Comparison of ENCODE assay signal across 10 mouse cellular contexts in genomic region chr1:194641601-194642301, GRCm38 (mm10). TPM values are rescaled to one million over a fixed set of nuclear protein-coding genes. Genes with fewer than 3 reads are reported as not detected.
DNase-seq lines count a peak whose midpoint lies in the region; ATAC-seq lines count a peak whose summit lies in the region.
"Had no signal": no experiment of that assay in that cellular context is flagged by ENCODE, and none has a peak within 500 bp of the region (broad histone marks: within the 10 kb centered on the region; RNA-seq: fewer than 3 reads in every experiment).

No protein-coding gene starts in this region.

- H3K9ac ChIP-seq in hindbrain, embryonic 16.5 days (ENCODE audit: low read depth, low read length), result no peak overlapping the region
- peak overlapping the region; percentile 23; the same call in 1 of the 2 replicates for H3K9ac ChIP-seq in stomach, embryonic 16.5 days (ENCODE audit: low read length)
- H3K9ac ChIP-seq in liver, embryonic 12.5 days, result no peak overlapping the region
- H3K9ac ChIP-seq: midbrain, embryonic 12.5 days had no signal

- ATAC-seq in hindbrain, embryonic 16.5 days, result no peak
- ATAC-seq in stomach, embryonic 16.5 days (ENCODE audit: insufficient read depth, low FRiP score), result 0 out of 2 replicates have a peak, but pooled peaks have one; percentile 8
- ATAC-seq in liver, embryonic 12.5 days, result no peak

- no peaks in the 10 kb centered on the region for H3K9me3 ChIP-seq in hindbrain, embryonic 10.5 days
- no peaks in the 10 kb centered on the region for H3K9me3 ChIP-seq in hindbrain, embryonic 16.5 days (ENCODE audit: control insufficient read depth, low read length)
- H3K9me3 ChIP-seq in stomach, embryonic 16.5 days (replicated peaks; ENCODE audit: control insufficient read depth, low read length), result no peaks in the 10 kb centered on the region
- H3K9me3 ChIP-seq in liver, embryonic 12.5 days (replicated peaks), result no peaks in the 10 kb centered on the region
- H3K9me3 ChIP-seq: midbrain, embryonic 12.5 days had no signal

- peaks cover 36% of the 10 kb centered on the region for H3K36me3 ChIP-seq in hindbrain, embryonic 10.5 days
- 0 out of 2 replicates have a peak, but pooled peaks cover 4% of the 10 kb centered on the region for H3K36me3 ChIP-seq in hindbrain, embryonic 16.5 days (ENCODE audit: control insufficient read depth, insufficient read depth, low read length)
- peaks cover 11% of the 10 kb centered on the region for H3K36me3 ChIP-seq in stomach, embryonic 16.5 days (ENCODE audit: control insufficient read depth, insufficient read depth, low read length)
- peaks cover 14% of the 10 kb centered on the region for H3K36me3 ChIP-seq in liver, embryonic 12.5 days

- 64% methylated on average over 5 of the region's 5 CpGs for WGBS in hindbrain, embryonic 10.5 days
- 67% methylated on average over 5 of the region's 5 CpGs for WGBS in hindbrain, embryonic 16.5 days
- WGBS in stomach, embryonic 16.5 days, result 51% methylated on average over 5 of the region's 5 CpGs
- WGBS in liver, embryonic 12.5 days (ENCODE audit: insufficient replicate concordance), result 40% methylated on average over 5 of the region's 5 CpGs

- peaks cover 67% of the 10 kb centered on the region for H3K4me1 ChIP-seq in hindbrain, embryonic 10.5 days (replicated peaks)
- H3K4me1 ChIP-seq in hindbrain, embryonic 16.5 days (ENCODE audit: control insufficient read depth, insufficient read depth, low read depth, low read length), result peaks cover 20% of the 10 kb centered on the region
- peaks cover 12% of the 10 kb centered on the region for H3K4me1 ChIP-seq in stomach, embryonic 16.5 days (ENCODE audit: control insufficient read depth, insufficient read depth, low read length)
- H3K4me1 ChIP-seq in liver, embryonic 12.5 days, result 0 out of 2 replicates have a peak, but pooled peaks cover 7% of the 10 kb centered on the region

- H3K4me3 ChIP-seq in hindbrain, embryonic 10.5 days, result no peak overlapping the region
- H3K4me3 ChIP-seq in hindbrain, embryonic 16.5 days (ENCODE audit: low read length), result no peak overlapping the region
- no peak overlapping the region for H3K4me3 ChIP-seq in stomach, embryonic 16.5 days (replicated peaks; ENCODE audit: low read length)
- no peak overlapping the region for H3K4me3 ChIP-seq in liver, embryonic 12.5 days
- H3K4me3 ChIP-seq: midbrain, embryonic 12.5 days had no signal

- peak overlapping the region; percentile 59 for H3K27ac ChIP-seq in hindbrain, embryonic 10.5 days
- H3K27ac ChIP-seq in hindbrain, embryonic 16.5 days (ENCODE audit: low read depth, low read length), result no peak overlapping the region
- H3K27ac ChIP-seq in stomach, embryonic 16.5 days (ENCODE audit: low read length), result peak overlapping the region; percentile 67
- H3K27ac ChIP-seq in liver, embryonic 12.5 days, result no peak overlapping the region
- H3K27ac ChIP-seq: midbrain, embryonic 12.5 days had no signal

- H3K4me2 ChIP-seq in hindbrain, embryonic 16.5 days (ENCODE audit: low read length), result no peak overlapping the region
- no peak overlapping the region for H3K4me2 ChIP-seq in stomach, embryonic 16.5 days (ENCODE audit: low read depth, low read length)
- H3K4me2 ChIP-seq in liver, embryonic 12.5 days, result no peak overlapping the region
- H3K4me2 ChIP-seq: midbrain, embryonic 12.5 days had no signal

- DNase-seq in hindbrain, embryonic 10.5 days (ENCODE audit: low spot score), result no peak
- peak; percentile 57 for DNase-seq in right cerebral cortex, adult 18-20 months
- DNase-seq in right cerebral cortex, postnatal 4 days, result no peak
- DNase-seq in heart, postnatal 4 days, result peak; percentile 36
- no peak for DNase-seq in Muller cell, postnatal 12 days (ENCODE audit: inconsistent ontology term)
- DNase-seq: thymus, postnatal 36 days had no signal

- H3K27me3 ChIP-seq in hindbrain, embryonic 10.5 days (ENCODE audit: insufficient read depth, poor library complexity, severe bottlenecking), result no peaks in the 10 kb centered on the region
- H3K27me3 ChIP-seq in hindbrain, embryonic 16.5 days (replicated peaks; ENCODE audit: control insufficient read depth, insufficient read depth, low read length), result no peaks in the 10 kb centered on the region
- no peaks in the 10 kb centered on the region for H3K27me3 ChIP-seq in stomach, embryonic 16.5 days (ENCODE audit: control insufficient read depth, insufficient read depth, low read length)
- no peaks in the 10 kb centered on the region for H3K27me3 ChIP-seq in liver, embryonic 12.5 days (replicated peaks)
- H3K27me3 ChIP-seq: midbrain, embryonic 12.5 days had no signal

RNA-seq across cellular contexts. Expression of gene Plxna2, which starts 23.7 kb away (rescaled TPM):
- polyA plus RNA-seq in hindbrain, embryonic 10.5 days (2016; fragmentation: Nextera tagmentation; extraction: Ambion mirVana), result 17.5 and 23.9 TPM in 2 replicates
- polyA plus RNA-seq in hindbrain, embryonic 16.5 days (2015; fragmentation: Nextera tagmentation; extraction: Ambion mirVana), result 24.2 and 28.3 TPM in 2 replicates
- total RNA-seq in heart, postnatal 4 days (2021), result 10 to 100 TPM; 23.7 to 24.7 TPM
- 7.3 and 8.2 TPM in 2 replicates for polyA plus RNA-seq in stomach, embryonic 16.5 days (2015; fragmentation: Nextera tagmentation; extraction: Ambion mirVana)
- polyA plus RNA-seq in liver, embryonic 12.5 days (2016; fragmentation: Nextera tagmentation; extraction: Ambion mirVana), result 1.8 and 2.1 TPM in 2 replicates

Comparison
In these comparisons a context has a peak if more than half of its experiments do, and no peak if none do; other contexts are left out.
1. DNase-seq: peak in right cerebral cortex, adult 18-20 months (single experiment) and heart, postnatal 4 days (single experiment); none in hindbrain, embryonic 10.5 days (single experiment), right cerebral cortex, postnatal 4 days (single experiment) and Muller cell, postnatal 12 days (single experiment).
2. H3K27ac ChIP-seq: peak in hindbrain, embryonic 10.5 days (single experiment) and stomach, embryonic 16.5 days (single experiment); none in hindbrain, embryonic 16.5 days (single experiment) and liver, embryonic 12.5 days (single experiment).